Mouse (Mus musculus) spleen, adult 18-20 months (tissue): ENCODE results near the gene Tas2r140.

Source experiments
- DNase-seq, 2 experiments: peaks; one replicate each; pipeline ENCODE4 v3.0.0; 2022; ENCODE audit warnings: mixed read lengths in 2 of 2

The Tas2r140 gene

GRCm38 (mm10) chr6:133055716-133056115, at the start of gene Tas2r140:
Gene Tas2r140, minus strand, starts transcription at chr6:133055816.
- no peak for DNase-seq

DNA sequence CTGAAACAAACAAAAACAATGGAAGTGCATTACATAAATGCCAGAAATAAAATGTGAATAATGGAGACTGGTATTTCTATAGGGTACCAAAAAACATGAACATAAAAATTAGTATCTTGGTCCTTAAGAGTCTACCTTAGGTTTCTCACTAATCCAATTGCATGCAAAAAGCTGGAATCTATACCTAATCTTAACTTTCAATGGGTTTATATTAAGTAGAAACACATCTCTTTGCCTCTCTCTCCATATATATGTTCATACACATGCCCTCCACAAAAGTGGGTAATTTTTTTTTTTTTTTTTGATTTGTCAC, 48.9 kb upstream of the Tas2r140 start, which contains the start of gene Smim10l1:
Gene Smim10l1 (plus strand): TSS at position 301 of the 313 bp plus-strand sequence.
- DNase-seq = no peak

- DNase-seq = no peak
Observed at GRCm38 (mm10) chr6:133102430-133102829, 46.8 kb upstream of the Tas2r140 start.

DNA sequence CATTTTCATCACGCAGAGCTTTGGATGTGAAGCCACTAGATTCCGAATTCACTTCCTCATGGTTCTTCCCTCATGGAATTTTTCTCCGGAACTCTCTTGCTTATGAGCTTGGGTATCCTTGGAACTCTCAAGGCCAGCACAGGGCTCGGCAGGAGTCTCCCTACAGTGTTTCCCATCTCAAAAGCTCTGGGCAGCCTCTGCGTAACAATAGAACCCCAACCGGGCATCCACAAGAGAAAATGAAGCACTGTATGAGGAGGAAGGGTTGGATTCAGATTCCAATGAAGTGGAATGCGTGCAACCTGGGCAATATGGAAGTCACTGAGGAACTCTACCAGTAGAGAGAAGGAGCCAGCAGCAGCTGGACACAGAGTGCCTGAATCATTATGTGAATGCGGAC, 36.6 kb upstream of the Tas2r140 start:
- no peak for DNase-seq

DNA sequence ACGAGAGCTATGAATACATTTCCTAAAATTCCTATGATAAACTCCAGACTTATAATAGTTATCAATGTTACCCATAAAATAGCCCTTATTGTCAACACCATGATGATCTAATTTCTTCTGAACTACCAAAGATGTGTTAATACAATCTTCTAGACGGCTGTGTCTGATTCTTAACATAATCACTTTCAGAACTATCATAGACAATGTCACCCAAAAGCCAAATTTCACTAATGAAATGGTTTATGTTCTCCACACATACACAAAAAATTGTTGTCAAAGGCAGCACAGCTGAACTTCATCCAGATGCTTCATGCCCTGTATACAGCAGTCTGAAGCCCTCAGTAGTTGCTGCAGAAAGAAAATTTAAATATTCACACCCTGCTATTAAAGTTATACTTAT, 18.6 kb downstream of the Tas2r140 start, which contains the start of gene Tas2r103:
Gene Tas2r103 (minus strand): TSS at position 101 of the 400 bp plus-strand sequence.
- no peak for DNase-seq
